Mouse (Mus musculus): ENCODE measurements around the gene Elovl1.

DNA sequence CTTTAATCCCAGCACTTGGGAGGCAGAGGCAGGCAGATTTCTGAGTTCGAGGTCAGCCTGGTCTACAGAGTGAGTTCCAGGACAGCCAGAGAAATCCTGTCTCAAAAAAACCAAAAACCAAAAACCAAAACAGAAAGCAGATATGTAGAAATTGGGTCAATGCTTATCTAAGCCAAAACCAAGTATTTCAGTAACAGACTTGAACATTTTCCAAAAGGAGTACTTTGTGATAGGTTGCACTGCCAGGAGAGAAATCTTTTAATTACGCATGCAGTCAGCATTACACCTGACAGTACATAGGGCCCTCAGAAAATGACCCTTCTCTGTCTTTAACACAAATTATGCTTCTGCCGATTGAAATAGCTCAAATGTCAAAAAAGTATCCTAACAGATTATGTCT lies 26.5 kb upstream of the Elovl1 start:
- TF ChIP-seq E2F4 (IDR thresholded peaks at IDR 0.05; ENCODE audit: insufficient read depth) (no peak), POLR2A (IDR thresholded peaks at IDR 0.05; ENCODE audit: insufficient read length, low read depth) (no peak), MYOG (IDR thresholded peaks at IDR 0.05; ENCODE audit: control insufficient read depth in 1 of 3, insufficient read depth in 1 of 3, insufficient read length in 2 of 3, low read depth in 2 of 3) (no peak), MAX (IDR thresholded peaks at IDR 0.05; ENCODE audit: low read depth) (no peak), TCF12 (IDR thresholded peaks at IDR 0.05; ENCODE audit: insufficient read depth, poor library complexity, severe bottlenecking) (no peak), USF1 (IDR thresholded peaks at IDR 0.05; ENCODE audit: low read depth) (no peak), CEBPB (IDR thresholded peaks at IDR 0.05; ENCODE audit: insufficient read depth, poor library complexity, severe bottlenecking) (no peak), POLR2AphosphoS2 (IDR thresholded peaks at IDR 0.05; ENCODE audit: insufficient read length, low read depth) (no peak), TCF3 (IDR thresholded peaks at IDR 0.05; ENCODE audit: insufficient read length, low read depth) (no peak), REST (IDR thresholded peaks at IDR 0.05; ENCODE audit: insufficient read depth, insufficient read length) (no peak), MYOD1 (IDR thresholded peaks at IDR 0.05; ENCODE audit: control insufficient read depth in 1 of 3, insufficient read length in 2 of 3, low read depth in 2 of 3) (no peak), SRF (IDR thresholded peaks at IDR 0.05; ENCODE audit: control insufficient read depth, insufficient read length, low read depth) (no peak)

Measured in myocyte (in vitro differentiated cells).